Mouse (Mus musculus): ENCODE measurements at regions not wholly inside any gene's neighbourhood (a gene's known extent, or its start where the extent isn't known, plus 50 kb on each side); places are given as distances from the start of the nearest gene placed in this dataset.

- DNase-seq (ENCODE audit: low spot score in 2 of 2): no peak
These were observed 118.7 kb upstream of the Prok2 start for GRCm38 (mm10) chr6:99844775-99845507.

DNA sequence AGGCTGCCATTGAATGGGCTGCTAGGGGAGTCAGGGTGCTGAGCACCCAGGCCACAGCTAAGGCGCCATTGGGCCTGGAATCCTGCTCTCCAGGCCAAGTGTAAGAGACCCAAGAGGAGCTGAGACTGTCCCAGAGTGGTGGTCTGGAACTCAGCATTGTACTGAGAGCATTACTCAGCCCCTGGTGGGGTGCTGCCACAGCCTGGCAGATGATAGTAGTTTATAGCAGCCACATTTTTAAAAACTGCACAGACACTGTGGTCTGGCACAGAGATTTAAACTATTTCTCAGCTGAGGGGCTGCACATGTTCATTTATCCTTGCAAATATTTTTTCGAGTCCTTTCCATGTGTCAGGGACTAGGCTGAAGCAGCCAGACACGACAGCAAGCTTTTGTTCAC is 117.3 kb upstream of the Prok2 start:
- DNase-seq (ENCODE audit: low spot score in 2 of 2): no peak

DNA sequence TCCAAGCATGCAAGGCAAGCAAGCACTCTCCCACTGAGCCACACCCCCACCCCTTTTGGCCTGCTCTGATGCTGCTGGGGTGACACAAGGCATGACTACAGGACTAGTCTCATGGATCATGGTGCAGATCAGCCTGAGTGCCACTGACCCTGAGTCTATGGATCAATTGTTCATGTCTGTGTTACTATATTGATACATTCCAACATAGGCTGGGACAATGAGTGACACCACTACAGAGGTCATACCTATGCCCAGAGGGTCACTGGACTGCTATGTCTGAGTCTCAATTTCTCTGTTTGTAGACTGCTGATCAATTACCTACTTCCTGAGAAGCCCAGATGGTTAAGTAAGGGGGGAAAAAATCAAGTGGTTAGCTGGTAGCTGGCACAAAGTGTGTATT is 116.5 kb upstream of the Prok2 start:
- DNase-seq (ENCODE audit: low spot score in 2 of 2): no peak

- DNase-seq (ENCODE audit: low spot score in 2 of 2): no peak
These were observed 114.6 kb upstream of the Prok2 start for GRCm38 (mm10) chr6:99840823-99841222.

DNA sequence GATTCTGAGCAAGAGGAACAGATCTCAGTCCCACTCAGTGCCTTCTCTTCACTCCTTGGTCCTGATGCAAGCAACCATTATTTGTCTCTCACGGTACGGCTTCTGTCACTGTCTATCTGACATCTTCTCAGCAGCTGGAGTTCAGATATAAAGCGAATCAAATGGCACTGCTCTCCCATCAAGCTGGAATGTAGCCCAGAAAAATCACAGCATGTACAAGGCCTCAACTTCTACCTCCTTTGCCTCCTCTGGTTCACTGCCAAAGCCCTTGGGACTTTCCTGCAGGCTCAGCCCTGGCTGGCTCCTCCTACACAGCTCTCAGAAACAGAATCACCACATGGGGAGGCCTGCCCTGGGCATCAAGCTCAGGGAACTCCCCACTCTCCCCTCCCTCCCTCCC is 107.1 kb upstream of the Prok2 start:
- DNase-seq (ENCODE audit: low spot score in 2 of 2): peak in 1 of 2 experiments; percentile 22

- no peak for DNase-seq (ENCODE audit: low spot score in 2 of 2)
These were observed 101.4 kb upstream of the Prok2 start for GRCm38 (mm10) chr6:99827625-99828024.

DNA sequence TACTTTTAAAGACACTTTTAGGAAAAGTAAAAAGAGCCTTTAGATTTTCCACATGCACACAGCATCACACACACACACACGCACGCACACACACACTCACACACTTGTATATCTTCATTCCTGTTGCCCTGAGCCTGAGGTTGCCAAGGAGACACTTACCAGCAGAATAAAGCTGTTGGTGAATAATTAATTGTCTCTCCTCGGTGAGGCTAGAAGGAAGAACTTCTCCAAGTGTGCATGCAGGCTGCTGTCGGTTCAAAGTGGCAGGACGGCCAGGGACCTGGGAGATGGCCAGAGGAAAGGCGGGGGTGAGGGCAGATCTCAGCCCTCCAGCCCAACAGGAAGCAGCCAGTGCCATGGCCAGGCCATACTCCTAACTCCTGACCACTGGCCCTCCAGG is 98.6 kb upstream of the Prok2 start:
- DNase-seq (ENCODE audit: low spot score in 2 of 2): no peak

DNA sequence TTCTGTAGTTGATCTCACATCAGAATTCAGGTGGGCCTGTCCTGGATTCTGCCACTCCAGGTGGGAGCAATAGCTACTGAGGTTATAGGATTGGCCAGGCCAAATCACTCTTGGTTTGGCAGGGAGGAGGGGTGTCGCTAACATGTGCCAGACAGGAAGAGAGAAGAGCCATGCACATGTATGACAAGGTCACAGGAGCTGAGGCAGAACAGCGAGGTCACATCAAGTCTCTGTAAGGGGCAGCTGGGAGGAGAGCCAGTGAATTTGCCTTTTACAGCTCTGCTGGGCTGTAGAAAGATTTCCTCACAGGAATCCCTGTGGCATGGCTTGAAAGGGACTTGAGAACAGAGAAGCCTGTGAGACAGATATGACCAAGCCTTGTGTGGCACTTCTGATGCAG is 96.3 kb upstream of the Prok2 start:
- DNase-seq (ENCODE audit: low spot score in 2 of 2): no peak

GRCm38 (mm10) chr6:99819255-99819929 is 93.2 kb upstream of the Prok2 start:
- DNase-seq (ENCODE audit: low spot score in 2 of 2): no peak

DNA sequence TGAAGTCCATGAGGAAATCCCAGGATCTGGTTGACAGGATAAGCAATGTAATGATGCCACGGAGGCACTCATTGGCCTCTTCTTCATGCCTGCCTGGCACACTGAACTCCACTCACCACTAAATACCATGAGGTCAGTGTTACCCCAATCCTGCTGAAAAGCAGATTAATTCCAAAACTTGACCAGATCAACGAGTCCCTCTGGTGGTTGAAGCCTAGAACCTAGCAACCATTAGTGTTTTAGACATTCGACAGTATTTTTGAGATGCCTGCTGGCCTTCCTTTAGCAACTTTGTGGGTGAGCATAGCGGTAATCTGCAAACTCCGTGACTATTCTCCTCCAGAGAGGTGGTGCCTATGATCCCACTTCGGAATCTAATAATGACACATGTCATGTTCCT is 92.3 kb upstream of the Prok2 start:
- no peak for DNase-seq (ENCODE audit: low spot score in 2 of 2)

DNA sequence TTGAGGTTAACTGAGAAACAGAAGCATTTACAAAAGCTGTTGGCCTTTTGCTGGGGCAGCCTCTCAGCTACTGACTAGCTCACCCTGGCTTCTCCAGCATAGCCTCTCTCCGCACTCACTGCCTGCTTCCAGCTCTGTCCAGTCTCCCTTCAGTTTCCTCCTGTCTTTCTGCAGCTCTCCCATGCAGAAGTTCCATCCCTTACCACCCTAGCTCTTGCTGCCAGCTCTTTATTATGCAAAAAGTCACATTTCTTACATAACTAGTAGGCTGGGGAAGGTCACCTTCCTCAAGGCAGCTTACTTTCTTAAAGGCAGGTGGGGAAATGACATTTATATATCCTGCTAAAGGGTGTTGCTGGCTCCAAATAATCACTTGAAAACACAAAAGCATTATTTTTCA is 91.1 kb upstream of the Prok2 start:
- DNase-seq (ENCODE audit: low spot score in 2 of 2): no peak

DNA sequence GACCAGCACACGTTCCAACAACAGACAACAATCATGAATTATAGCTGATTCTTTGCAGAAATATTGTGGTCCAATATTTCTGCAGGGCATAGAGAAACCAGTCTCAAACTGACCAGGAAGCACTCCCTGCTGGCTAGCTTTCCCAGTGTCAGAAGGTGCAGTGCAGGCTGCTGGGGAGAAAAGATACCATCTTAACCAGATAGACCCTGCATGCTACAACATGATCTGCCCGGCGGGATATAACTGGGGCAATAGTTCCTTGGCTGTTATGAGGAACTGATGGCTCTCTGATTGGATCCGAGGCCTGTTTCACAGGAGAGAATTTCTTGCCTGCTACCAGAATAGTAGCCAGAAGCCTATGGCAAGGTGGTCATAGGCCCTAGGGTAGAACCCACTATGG is 86.9 kb upstream of the Prok2 start:
- no peak for DNase-seq (ENCODE audit: low spot score in 2 of 2)

DNA sequence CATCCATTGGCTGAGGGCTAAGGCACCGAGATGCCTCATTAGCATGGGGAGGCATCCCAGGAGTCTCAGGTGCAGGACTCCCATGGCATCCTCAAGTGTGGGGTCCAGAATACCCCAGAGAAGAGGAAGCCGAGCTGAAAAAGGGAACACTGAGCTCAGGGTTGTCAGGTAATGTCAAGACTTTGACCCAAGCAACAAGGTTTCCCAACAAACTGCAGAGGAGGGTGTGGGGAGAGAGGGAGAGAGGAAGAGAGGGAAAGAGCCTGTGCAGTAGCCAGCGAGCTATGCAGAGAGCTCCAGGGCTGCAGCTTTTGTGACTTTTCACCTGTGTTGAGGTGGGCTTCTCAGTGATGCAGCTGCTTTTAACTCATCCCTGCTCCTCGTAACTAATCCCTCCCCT is 85.7 kb upstream of the Prok2 start:
- DNase-seq (ENCODE audit: low spot score in 2 of 2): no peak

GRCm38 (mm10) chr6:99810974-99811798 is 85.0 kb upstream of the Prok2 start:
- DNase-seq (ENCODE audit: low spot score in 2 of 2): peak; percentile 14 to 37

DNA sequence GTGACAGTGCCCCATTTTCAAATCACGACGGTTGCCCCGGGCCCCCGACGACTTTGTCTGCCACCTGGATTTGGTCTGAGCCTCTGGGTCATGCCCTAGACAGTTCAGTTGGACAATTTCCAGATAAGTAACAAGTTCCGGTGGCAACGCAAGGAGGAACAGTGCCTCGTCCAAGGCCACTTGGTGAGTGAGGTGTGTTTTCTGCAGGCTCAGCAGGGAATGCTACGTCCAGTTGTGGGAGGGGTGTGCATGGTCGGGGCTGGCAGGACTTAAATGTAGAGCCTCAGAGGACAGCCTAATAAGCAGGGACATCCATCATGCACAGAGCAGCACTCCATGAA is 78.7 kb upstream of the Prok2 start:
- DNase-seq (ENCODE audit: low spot score in 2 of 2): no peak

GRCm38 (mm10) chr6:99803983-99804904 is 78.1 kb upstream of the Prok2 start:
- DNase-seq (ENCODE audit: low spot score in 2 of 2): peak; percentile 91 to 98

GRCm38 (mm10) chr6:99800919-99801318 is 74.7 kb upstream of the Prok2 start:
- no peak for DNase-seq (ENCODE audit: low spot score in 2 of 2)

DNA sequence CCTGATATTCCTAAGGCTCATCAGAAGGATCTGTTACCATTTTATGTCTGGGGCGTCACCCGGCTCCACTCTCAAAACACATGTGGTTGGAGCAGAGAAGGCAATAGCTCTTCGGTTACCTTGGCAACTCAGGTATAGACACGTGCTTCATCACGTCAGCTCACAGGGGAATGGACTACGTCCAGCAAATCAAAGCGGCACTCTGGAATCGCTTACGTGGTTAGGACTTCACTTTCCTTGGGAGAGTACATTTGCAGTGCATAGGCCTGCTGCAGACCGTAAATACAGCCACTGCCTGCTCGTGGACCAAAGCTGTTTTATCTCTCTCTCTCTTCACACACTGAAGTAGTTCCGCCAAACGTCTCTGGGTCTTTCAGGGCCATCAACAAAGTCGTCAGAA is 74.1 kb upstream of the Prok2 start:
- DNase-seq (ENCODE audit: low spot score in 2 of 2): no peak

- DNase-seq (ENCODE audit: low spot score in 2 of 2): no peak
These were observed 70.2 kb upstream of the Prok2 start for GRCm38 (mm10) chr6:99796390-99796789.

DNA sequence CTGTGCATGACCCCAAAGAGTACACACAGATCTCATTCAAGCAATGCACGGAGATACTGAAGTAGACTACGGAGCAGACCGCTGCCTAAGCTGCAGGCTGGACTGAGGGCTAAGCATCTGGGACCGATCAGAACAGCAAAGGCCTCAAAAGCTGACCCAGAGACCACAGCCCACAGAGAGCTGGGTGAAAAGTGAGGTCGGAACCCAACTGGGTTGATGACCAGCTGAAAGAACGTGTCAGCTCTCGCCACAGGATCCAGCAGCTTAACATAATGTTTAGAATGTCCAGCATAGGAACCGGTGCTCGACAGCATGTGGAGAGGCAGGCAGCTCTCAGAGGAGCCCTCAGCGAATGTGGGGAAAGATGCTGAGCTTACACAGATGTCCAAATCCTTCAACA is 67.4 kb upstream of the Prok2 start:
- no peak for DNase-seq (ENCODE audit: low spot score in 2 of 2)

- DNase-seq (ENCODE audit: low spot score in 2 of 2): no peak
These were observed 66.2 kb upstream of the Prok2 start for GRCm38 (mm10) chr6:99792353-99792752.
